Comparison of ENCODE assay signal across 8 mouse cellular contexts in the genomic region with DNA sequence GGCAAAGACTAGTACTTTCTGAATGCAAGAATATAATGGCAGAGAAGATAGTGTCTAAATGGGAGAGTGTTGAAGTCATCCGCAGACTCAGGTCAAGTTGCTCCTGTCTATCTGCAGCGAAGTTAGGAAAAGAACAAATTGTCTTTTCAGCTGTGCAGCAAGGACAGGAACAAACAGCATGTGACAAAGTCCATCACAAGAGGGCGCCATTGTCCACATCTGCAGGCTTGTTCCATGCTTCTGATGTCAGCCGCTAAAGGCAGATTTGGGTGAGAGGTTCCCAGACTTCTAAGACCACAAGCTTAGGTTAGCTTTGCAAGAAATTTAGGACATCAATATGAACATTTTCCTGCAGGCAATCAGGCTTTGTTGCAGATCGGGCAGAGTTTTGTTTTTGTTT.
A peak's percentile ranks its signal among the peaks of the same experiment; 100 is the strongest.
DNase-seq lines count a peak whose midpoint lies in the region; ATAC-seq lines count a peak whose summit lies in the region.

No protein-coding gene starts in this region.

- no peaks in the 10 kb centered on the region for H3K27me3 ChIP-seq in kidney, embryonic 16.5 days (ENCODE audit: insufficient read depth, low read length)
- no peaks in the 10 kb centered on the region for H3K27me3 ChIP-seq in limb, embryonic 13.5 days
- no peaks in the 10 kb centered on the region for H3K27me3 ChIP-seq in neural tube, embryonic 12.5 days (replicated peaks)

- H3K9ac ChIP-seq in kidney, embryonic 16.5 days (replicated peaks; ENCODE audit: low read length), result no peak overlapping the region
- H3K9ac ChIP-seq in limb, embryonic 13.5 days, result no peak overlapping the region
- H3K9ac ChIP-seq in neural tube, embryonic 12.5 days, result no peak overlapping the region

- no peak overlapping the region for H3K27ac ChIP-seq in kidney, embryonic 16.5 days (ENCODE audit: low read length)
- no peak overlapping the region for H3K27ac ChIP-seq in limb, embryonic 13.5 days
- no peak overlapping the region for H3K27ac ChIP-seq in neural tube, embryonic 12.5 days

- no peak overlapping the region for H3K4me2 ChIP-seq in kidney, embryonic 16.5 days (replicated peaks; ENCODE audit: low read depth, low read length)
- no peak overlapping the region for H3K4me2 ChIP-seq in limb, embryonic 13.5 days (replicated peaks)
- H3K4me2 ChIP-seq in neural tube, embryonic 12.5 days (replicated peaks), result no peak overlapping the region

- no peaks in the 10 kb centered on the region for H3K9me3 ChIP-seq in kidney, embryonic 16.5 days (ENCODE audit: low read length)
- H3K9me3 ChIP-seq in limb, embryonic 13.5 days, result no peaks in the 10 kb centered on the region
- no peaks in the 10 kb centered on the region for H3K9me3 ChIP-seq in neural tube, embryonic 12.5 days

- no peak overlapping the region for H3K4me3 ChIP-seq in kidney, embryonic 16.5 days (ENCODE audit: low read length)
- no peak overlapping the region for H3K4me3 ChIP-seq in limb, embryonic 13.5 days
- H3K4me3 ChIP-seq in neural tube, embryonic 12.5 days, result no peak overlapping the region

- no peaks in the 10 kb centered on the region for H3K36me3 ChIP-seq in kidney, embryonic 16.5 days (ENCODE audit: insufficient read depth, low read length)
- no peaks in the 10 kb centered on the region for H3K36me3 ChIP-seq in limb, embryonic 13.5 days
- H3K36me3 ChIP-seq in neural tube, embryonic 12.5 days, result no peaks in the 10 kb centered on the region

- DNase-seq in spleen, postnatal 4 days (ENCODE audit: low spot score in 2 of 2), result peak; percentile 21 to 64
- no peak for DNase-seq in spleen, adult 12 weeks (ENCODE audit: low spot score)
- DNase-seq in embryo, embryonic 11 days, result peak; percentile 81
- DNase-seq in gastrocnemius, postnatal 36 days, result peak; percentile 19 to 59
- peak; percentile 34 for DNase-seq in thymus, postnatal 14 days

- H3K4me1 ChIP-seq in kidney, embryonic 16.5 days (ENCODE audit: insufficient read depth, low read length), result no peaks in the 10 kb centered on the region
- 0 out of 2 replicates have a peak, but pooled peaks cover 6% of the 10 kb centered on the region for H3K4me1 ChIP-seq in limb, embryonic 13.5 days
- H3K4me1 ChIP-seq in neural tube, embryonic 12.5 days, result no peaks in the 10 kb centered on the region

- intact Hi-C loops in gastrocnemius, postnatal 36 days (cut with DNase I), result no loop called here

- peak; percentile 86; the same call in 1 of the 2 replicates for ATAC-seq in kidney, embryonic 16.5 days (ENCODE audit: low FRiP score, low TSS enrichment)
- ATAC-seq in limb, embryonic 13.5 days (ENCODE audit: low FRiP score, low read depth), result peak; percentile 76
- ATAC-seq in neural tube, embryonic 12.5 days (ENCODE audit: low FRiP score, low read depth), result peak; percentile 71; the same call in 1 of the 2 replicates

- WGBS in kidney, embryonic 16.5 days, result 21% methylated on average over 5 of the region's 5 CpGs
- WGBS in limb, embryonic 13.5 days, result 23% methylated on average over 5 of the region's 5 CpGs
- 31% methylated on average over 5 of the region's 5 CpGs for WGBS in neural tube, embryonic 12.5 days
